Mouse (Mus musculus) midbrain, embryonic 11.5 days (tissue): Measurements from ENCODE around the gene Pam. TPM values are rescaled to one million over a fixed set of nuclear protein-coding genes. Genes with fewer than 3 reads are reported as not detected.

ENCODE experiments used
- ATAC-seq: fragments of 200-750 bp; cut with Nextera tagmentation; 2 replicates; pipeline ENCODE4 v1.8.0; 2017; ENCODE audit warnings: moderate TSS enrichment, moderate library complexity; ENCODE audit not compliant: low FRiP score
- DNase-seq: peaks from one replicate; pipeline ENCODE4 v3.0.0; 2015; ENCODE audit warnings: low spot score; ENCODE audit errors: missing footprints
- H3K27ac ChIP-seq: fragments of 300-500 bp; sonication (generic); 2 replicates; pipeline ENCODE4 v1.5.1; 2014; ENCODE audit warnings: low read depth, low read length
- H3K27me3 ChIP-seq: fragments of 300-500 bp; sonication (generic); 2 replicates; pipeline ENCODE4 v1.6.1; 2014; ENCODE audit warnings: mild to moderate bottlenecking, low read length, moderate library complexity, mixed read lengths; ENCODE audit not compliant: control insufficient read depth, insufficient read depth
- H3K36me3 ChIP-seq: fragments of 300-500 bp; sonication (generic); 2 replicates; pipeline ENCODE4 v1.6.1; 2014; ENCODE audit warnings: mild to moderate bottlenecking, low read length, moderate library complexity, mixed read lengths; ENCODE audit not compliant: control insufficient read depth, insufficient read depth
- H3K4me1 ChIP-seq: fragments of 300-500 bp; sonication (generic); 2 replicates; pipeline ENCODE4 v1.6.1; 2014; ENCODE audit warnings: low read length; ENCODE audit not compliant: control insufficient read depth, insufficient read depth
- H3K4me2 ChIP-seq: fragments of 300-500 bp; sonication (generic); 2 replicates; pipeline ENCODE4 v1.6.1; 2014; ENCODE audit warnings: mild to moderate bottlenecking, moderate library complexity
- H3K4me3 ChIP-seq: fragments of 300-500 bp; sonication (generic); 2 replicates; pipeline ENCODE4 v1.5.1; 2014; ENCODE audit warnings: low read depth, low read length
- H3K9ac ChIP-seq: fragments of 300-500 bp; sonication (generic); 2 replicates; pipeline ENCODE4 v1.6.1; 2014; ENCODE audit warnings: low read length
- H3K9me3 ChIP-seq: fragments of 300-500 bp; sonication (generic); 2 replicates; pipeline ENCODE4 v1.6.1; 2016; ENCODE audit warnings: low read length; ENCODE audit not compliant: control insufficient read depth
- WGBS: fragments of 180-500 bp; shearing (Covaris S2); extraction: QIAGEN DNeasy Blood & Tissue Kit; methylation state at CpG from one replicate; pipeline ENCODE4 v1.1.7; 2014; 5-methylcytosine and 5-hydroxymethylcytosine counted together
- polyA plus RNA-seq: library from polyadenylated mRNA; unstranded; fragments of >200 nt; fragmentation: Nextera tagmentation; extraction: Ambion mirVana; gene quantifications from 2 replicates; pipeline ENCODE4 v1.2.1, GENCODE M21; 2014

The Pam gene
- polyA plus RNA-seq, 1 experiment from 2014 or later: 21.1 TPM

DNA sequence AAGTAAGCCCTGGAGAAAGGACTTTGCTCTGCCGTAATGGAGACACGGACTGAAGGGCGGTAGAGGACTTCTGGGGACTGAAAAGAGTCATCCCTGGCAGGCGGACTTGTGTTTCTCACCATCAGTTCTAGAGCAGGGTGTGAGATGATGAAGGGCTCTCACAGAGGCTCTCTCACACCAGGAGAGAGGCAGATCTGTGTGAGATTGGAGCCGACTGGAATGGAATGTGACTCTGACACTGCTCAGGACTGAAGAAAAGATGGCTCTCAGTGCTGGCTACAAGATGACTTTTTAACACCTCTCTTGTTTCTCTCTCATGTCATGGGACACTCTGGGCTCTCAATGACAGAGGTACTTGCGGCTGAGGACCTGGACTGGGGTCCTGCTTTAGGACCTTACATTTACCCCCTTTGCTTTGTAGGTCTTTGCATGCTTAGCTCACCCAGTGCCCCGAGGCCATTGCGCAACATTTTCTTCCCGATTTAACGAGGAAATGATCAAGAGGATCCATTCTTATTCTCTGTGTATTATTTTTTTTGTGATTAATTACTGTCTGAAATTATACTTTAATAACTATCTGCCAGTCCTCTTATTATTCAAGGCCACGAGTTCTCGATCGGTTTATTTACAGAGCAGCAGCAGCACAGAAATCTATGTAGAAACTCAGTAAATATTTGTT lies 10.7 kb downstream of the Pam start:
- H3K36me3 ChIP-seq: no peaks in the 10 kb centered on the region
- H3K4me3 ChIP-seq: no peak overlapping the region
- DNase-seq (no peak), ATAC-seq (peak; percentile 40)
- no peak overlapping the region for H3K9ac ChIP-seq
- 67% methylated on average over 13 of the region's 13 CpGs for WGBS
- H3K27ac ChIP-seq: no peak overlapping the region
- H3K27me3 ChIP-seq: no peaks in the 10 kb centered on the region
- H3K4me2 ChIP-seq: no peak overlapping the region
- H3K4me1 ChIP-seq: peaks cover 3% of the 10 kb centered on the region; the same call in 1 of the 2 replicates
- H3K9me3 ChIP-seq: no peaks in the 10 kb centered on the region

DNA sequence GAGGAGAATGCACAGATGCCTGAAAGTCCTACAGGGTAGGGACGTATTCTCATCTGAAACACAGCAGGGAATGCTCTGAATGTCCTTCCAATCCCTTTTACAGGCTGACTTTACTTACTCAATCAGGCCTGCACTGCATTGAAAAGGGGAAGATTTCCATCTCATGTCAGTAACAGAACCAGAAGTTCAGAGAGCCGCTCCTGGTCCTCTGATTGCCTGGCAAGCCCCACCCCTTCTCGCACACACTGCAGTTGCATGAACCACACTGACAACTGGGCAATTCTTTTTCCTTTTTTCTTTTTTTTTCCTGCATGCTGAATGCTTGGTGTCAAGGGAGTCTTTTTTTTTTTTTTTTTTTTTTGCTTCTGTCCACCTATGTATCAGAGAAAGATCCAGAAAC lies 11.9 kb downstream of the Pam start:
- Histone ChIP-seq H3K27me3 (no peaks in the 10 kb centered on the region), H3K4me3 (no peak overlapping the region), H3K4me1 (peaks cover 3% of the 10 kb centered on the region; the same call in 1 of the 2 replicates), H3K36me3 (no peaks in the 10 kb centered on the region), H3K4me2 (no peak overlapping the region), H3K9ac (no peak overlapping the region), H3K9me3 (no peaks in the 10 kb centered on the region), H3K27ac (no peak overlapping the region)
- ATAC-seq (no peak), DNase-seq (no peak)
- 57% methylated on average over 3 of the region's 3 CpGs for WGBS

DNA sequence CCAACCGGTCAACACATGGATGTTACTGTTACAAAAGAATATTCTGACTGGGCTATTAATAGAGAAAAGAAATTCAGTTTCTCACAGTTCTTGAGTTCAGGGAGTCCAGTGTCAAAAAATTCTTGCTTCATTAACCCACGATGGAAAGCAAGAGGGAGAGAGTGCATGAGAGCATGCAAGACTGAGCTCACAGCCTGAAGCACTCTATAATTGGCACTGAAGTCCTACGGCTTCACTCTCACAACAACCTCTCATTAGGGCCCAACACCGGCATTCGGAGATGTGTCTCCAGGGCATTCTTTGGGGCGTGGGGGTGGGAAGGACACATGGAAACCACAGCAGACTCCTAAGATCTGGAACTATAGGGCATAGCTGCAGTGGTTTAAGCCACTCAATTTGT lies 12.5 kb downstream of the Pam start:
- no peak overlapping the region for H3K4me3 ChIP-seq
- 71% methylated on average over 6 of the region's 6 CpGs for WGBS
- H3K4me1 ChIP-seq: peaks cover 3% of the 10 kb centered on the region; the same call in 1 of the 2 replicates
- no peaks in the 10 kb centered on the region for H3K27me3 ChIP-seq
- no peaks in the 10 kb centered on the region for H3K36me3 ChIP-seq
- no peak for ATAC-seq
- no peak for DNase-seq
- H3K27ac ChIP-seq: no peak overlapping the region
- H3K9me3 ChIP-seq: no peaks in the 10 kb centered on the region
- H3K4me2 ChIP-seq: no peak overlapping the region
- no peak overlapping the region for H3K9ac ChIP-seq

DNA sequence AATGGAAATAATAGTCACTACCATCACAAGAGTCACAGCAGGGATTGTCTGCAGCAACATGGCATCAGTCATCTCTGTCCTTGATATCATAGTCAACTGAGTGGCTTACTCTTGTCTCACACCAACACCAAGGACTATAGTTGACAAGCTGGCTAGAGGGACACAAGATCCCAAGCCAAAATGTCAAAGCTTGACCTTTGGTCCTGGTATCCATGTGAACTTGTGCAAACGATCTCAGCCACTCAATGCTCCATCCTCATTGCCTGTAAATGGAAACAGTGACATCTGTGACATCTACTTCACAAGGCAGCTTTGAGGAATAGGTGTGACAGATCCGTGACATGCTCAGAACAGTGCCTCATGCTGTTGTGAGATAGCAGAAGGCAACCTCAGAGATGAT lies 15.0 kb downstream of the Pam start:
- Histone ChIP-seq H3K27ac (no peak overlapping the region), H3K9me3 (no peaks in the 10 kb centered on the region)

DNA sequence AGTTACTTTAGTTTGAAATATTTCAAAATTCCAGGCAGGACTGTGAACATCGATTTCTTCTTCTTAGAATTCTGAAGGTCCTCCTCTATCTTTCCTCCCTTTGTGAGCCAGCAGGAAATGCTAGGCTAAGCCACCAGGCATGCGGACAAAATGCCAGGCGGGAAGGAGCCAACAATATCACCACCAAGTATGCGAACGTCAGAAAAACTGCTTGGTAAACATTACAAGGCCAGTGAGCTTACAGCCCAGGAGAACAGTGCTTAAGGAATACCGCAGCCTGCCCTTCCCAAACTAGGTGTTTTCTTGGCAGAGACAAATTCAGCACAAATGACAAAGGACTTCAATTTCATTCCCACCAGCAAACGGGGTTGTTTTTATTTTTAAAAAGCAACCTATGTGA lies 15.8 kb downstream of the Pam start:
- Histone ChIP-seq H3K27me3 (no peaks in the 10 kb centered on the region), H3K36me3 (no peaks in the 10 kb centered on the region), H3K9me3 (no peaks in the 10 kb centered on the region), H3K4me3 (no peak overlapping the region), H3K9ac (no peak overlapping the region), H3K4me1 (no peaks in the 10 kb centered on the region), H3K27ac (no peak overlapping the region), H3K4me2 (no peak overlapping the region)
- DNase-seq: no peak
- no peak for ATAC-seq
- WGBS: 75% methylated on average over 7 of the region's 7 CpGs

More for the DNA sequence above, 15.0 kb downstream of the Pam start:
- Histone ChIP-seq H3K36me3 (no peaks in the 10 kb centered on the region), H3K4me1 (no peaks in the 10 kb centered on the region; the same call in 1 of the 2 replicates), H3K4me3 (no peak overlapping the region), H3K4me2 (no peak overlapping the region), H3K27me3 (no peaks in the 10 kb centered on the region), H3K9ac (no peak overlapping the region)
- DNase-seq: no peak
- no peak for ATAC-seq
- 70% methylated on average over 2 of the region's 2 CpGs for WGBS

DNA sequence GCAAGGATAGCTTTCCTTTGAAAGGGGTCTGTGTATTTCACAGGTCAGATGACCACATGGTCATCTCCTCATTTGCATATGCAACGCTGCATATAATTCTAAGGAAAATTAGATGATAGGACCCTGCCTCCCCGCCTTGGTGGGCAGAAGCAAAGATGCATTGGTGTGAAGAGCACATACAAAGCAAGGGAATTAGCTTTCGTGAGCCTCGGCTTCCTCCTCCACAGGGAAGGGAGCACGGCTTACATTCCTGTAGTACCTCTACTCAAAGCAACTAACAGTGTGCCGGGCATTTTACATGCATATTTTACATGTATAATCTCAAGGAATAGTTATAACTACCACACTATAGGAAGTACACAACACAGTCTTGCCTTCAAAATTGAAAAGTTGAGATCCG lies 16.7 kb downstream of the Pam start:
- WGBS: 84% methylated on average over 7 of the region's 7 CpGs
- H3K9ac ChIP-seq: no peak overlapping the region
- ATAC-seq: no peak
- no peaks in the 10 kb centered on the region for H3K36me3 ChIP-seq
- no peak overlapping the region for H3K27ac ChIP-seq
- H3K4me3 ChIP-seq: no peak overlapping the region
- H3K4me2 ChIP-seq: no peak overlapping the region
- H3K9me3 ChIP-seq: no peaks in the 10 kb centered on the region
- no peaks in the 10 kb centered on the region for H3K27me3 ChIP-seq
- DNase-seq: peak; percentile 82
- H3K4me1 ChIP-seq: no peaks in the 10 kb centered on the region; the same call in 1 of the 2 replicates

DNA sequence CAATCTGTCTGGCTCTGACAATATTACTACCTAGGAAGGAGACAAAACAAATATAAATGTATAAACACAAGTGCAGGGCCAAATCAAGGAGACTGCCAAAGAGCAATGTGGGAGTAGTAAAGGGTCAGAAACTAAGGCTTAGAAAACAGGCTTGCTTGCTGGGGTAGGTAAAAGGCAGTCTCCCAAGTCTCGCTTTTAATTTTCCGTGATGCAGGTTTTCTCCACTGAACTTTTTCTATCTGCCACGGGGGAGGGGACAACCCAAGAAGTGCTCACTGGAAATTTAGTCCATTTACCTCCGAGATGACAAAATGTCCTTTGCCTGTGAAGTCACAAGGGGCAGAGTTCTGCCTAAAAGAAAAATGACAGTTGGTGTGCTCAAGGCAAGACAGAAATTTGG lies 21.6 kb downstream of the Pam start:
- Histone ChIP-seq H3K4me3 (no peak overlapping the region), H3K4me2 (no peak overlapping the region), H3K4me1 (no peaks in the 10 kb centered on the region; the same call in 1 of the 2 replicates), H3K27ac (no peak overlapping the region), H3K9me3 (no peaks in the 10 kb centered on the region), H3K36me3 (no peaks in the 10 kb centered on the region), H3K27me3 (no peaks in the 10 kb centered on the region), H3K9ac (no peak overlapping the region)
- DNase-seq (peak; percentile 80), ATAC-seq (no peak)
- 63% methylated on average over 4 of the region's 4 CpGs for WGBS

DNA sequence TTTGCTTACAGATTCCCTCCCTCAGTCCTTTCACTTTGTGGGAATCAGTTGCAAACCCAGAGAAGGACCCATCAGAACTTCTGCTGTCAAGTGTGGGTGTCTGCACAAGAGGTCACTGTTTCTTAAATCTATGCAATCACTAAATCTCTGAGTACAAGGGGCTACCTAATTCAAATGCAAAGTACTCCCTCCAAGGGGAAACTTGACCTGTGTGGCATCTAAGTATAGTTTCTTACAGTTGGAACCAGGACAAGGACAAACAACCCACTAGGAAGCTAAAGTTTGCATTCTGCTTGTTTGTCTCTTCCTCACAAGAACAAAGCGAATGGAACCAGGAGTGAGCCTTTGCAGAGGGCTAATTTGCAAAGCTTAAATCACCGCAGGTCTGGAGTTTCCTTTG lies 22.3 kb downstream of the Pam start:
- 23% methylated on average over 2 of the region's 2 CpGs for WGBS
- no peak for ATAC-seq

DNA sequence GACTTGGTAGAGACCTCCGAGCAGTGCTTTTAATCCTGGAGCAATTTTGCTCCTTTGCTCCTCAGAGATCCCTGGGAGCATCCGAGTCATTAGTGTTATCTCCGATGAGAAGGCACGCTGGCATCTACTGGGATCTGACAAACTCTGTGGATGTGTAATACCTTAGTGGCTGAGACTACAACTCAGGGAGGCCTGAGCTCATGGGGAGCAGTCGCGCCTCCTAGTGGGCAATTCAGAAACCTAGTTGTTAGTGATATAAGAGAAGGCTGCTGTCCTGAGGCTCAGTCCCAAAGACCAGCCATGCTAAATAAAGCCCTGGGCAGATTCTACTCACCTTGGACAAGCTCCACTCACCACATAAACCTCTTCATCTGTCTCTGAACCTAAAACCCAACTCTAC lies 23.4 kb downstream of the Pam start:
- Histone ChIP-seq H3K36me3 (no peaks in the 10 kb centered on the region), H3K4me2 (no peak overlapping the region), H3K27ac (no peak overlapping the region), H3K27me3 (no peaks in the 10 kb centered on the region), H3K9me3 (no peaks in the 10 kb centered on the region; the same call in 1 of the 2 replicates), H3K4me3 (no peak overlapping the region), H3K9ac (no peak overlapping the region), H3K4me1 (no peaks in the 10 kb centered on the region; the same call in 1 of the 2 replicates)
- ATAC-seq (peak; percentile 44; the same call in 1 of the 2 replicates), DNase-seq (peak; percentile 75)
- 62% methylated on average over 6 of the region's 6 CpGs for whole genome bisulfite sequencing

More for the DNA sequence above, 22.3 kb downstream of the Pam start:
- Histone ChIP-seq H3K27me3 (no peaks in the 10 kb centered on the region), H3K27ac (no peak overlapping the region), H3K9me3 (no peaks in the 10 kb centered on the region), H3K9ac (no peak overlapping the region), H3K36me3 (no peaks in the 10 kb centered on the region), H3K4me1 (no peaks in the 10 kb centered on the region; the same call in 1 of the 2 replicates), H3K4me2 (no peak overlapping the region), H3K4me3 (no peak overlapping the region)
- peak; percentile 82 for DNase-seq
